Mouse (Mus musculus) gastrocnemius, postnatal 25 days (tissue): Measurements from ENCODE around the gene Smtnl1. TPM values are rescaled to one million over a fixed set of nuclear protein-coding genes. Genes with fewer than 3 reads are reported as not detected.

Experiments
- total RNA-seq, 2 experiments: library from RNA; stranded (reverse); gene quantifications; 1 replicate in 1 of 2; 2 replicates in 1 of 2; pipeline ENCODE4 v1.2.3; 2021

The Smtnl1 gene
- total RNA-seq, 2 experiments from 2014 or later: 101 to 105 TPM

Other genes starting within 250 kb of the Smtnl1 start
- gene Ctnnd1, start 171.9 kb downstream of the Smtnl1 start, total RNA-seq: 10 to 100 TPM; 29.6 to 31.2 TPM
- not detected for gene Btbd18, start 163.6 kb downstream of the Smtnl1 start, total RNA-seq
- 10 to 100 TPM in 1 of 2 experiments, 1 to 10 TPM in 1; 9.7 to 11.9 TPM for gene Selenoh, start 151.9 kb downstream of the Smtnl1 start, total RNA-seq
- gene Gm28635, start 144.6 kb downstream of the Smtnl1 start, total RNA-seq: 1 to 10 TPM in 1 of 2 experiments, under 1 TPM in 1; 0.94 to 3.4 TPM
- 1 to 10 TPM; 6.7 to 7.6 TPM for gene Med19, start 144.2 kb downstream of the Smtnl1 start, total RNA-seq
- 10 to 100 TPM; 47.6 to 69.5 TPM for gene Tmx2, start 143.5 kb downstream of the Smtnl1 start, total RNA-seq
- gene Zdhhc5, start 107.5 kb downstream of the Smtnl1 start, total RNA-seq: 10 to 100 TPM; 56.6 TPM
- gene Clp1, start 95.3 kb downstream of the Smtnl1 start, total RNA-seq: 1 to 10 TPM; 3.2 to 3.5 TPM
- under 1 TPM; 0.49 to 0.51 TPM for gene Ypel4, start 88.6 kb downstream of the Smtnl1 start, total RNA-seq
- under 1 TPM; 0.54 to 0.95 TPM for gene Gm19426, start 79.0 kb downstream of the Smtnl1 start, total RNA-seq
- gene Serping1, start 47.2 kb downstream of the Smtnl1 start, total RNA-seq: 10 to 100 TPM; 46.7 to 59.3 TPM
- 1 to 10 TPM; 4.2 to 8.1 TPM for gene Ube2l6, start 23.8 kb downstream of the Smtnl1 start, total RNA-seq
- gene Timm10, start 4.3 kb upstream of the Smtnl1 start, total RNA-seq: 10 to 100 TPM; 49.3 to 51.3 TPM
- 1 to 10 TPM; 7.7 to 8.4 TPM for gene Slc43a1, start 16.2 kb upstream of the Smtnl1 start, total RNA-seq
- under 1 TPM; 0.43 to 0.54 TPM for gene Rtn4rl2, start 64.1 kb upstream of the Smtnl1 start, total RNA-seq
- 10 to 100 TPM; 22.9 to 23.4 TPM for gene Slc43a3, start 113.9 kb upstream of the Smtnl1 start, total RNA-seq
- gene Prg2, start 157.8 kb upstream of the Smtnl1 start, total RNA-seq: not detected
- gene Prg3, start 165.6 kb upstream of the Smtnl1 start, total RNA-seq: not detected
- 10 to 100 TPM; 25.5 to 28.3 TPM for gene Ssrp1, start 214.6 kb upstream of the Smtnl1 start, total RNA-seq
- gene P2rx3, start 214.8 kb upstream of the Smtnl1 start, total RNA-seq: under 1 TPM; 0.40 to 0.43 TPM
- gene Tnks1bp1, start 225.4 kb upstream of the Smtnl1 start, total RNA-seq: 10 to 100 TPM; 26.0 to 29.1 TPM